Mouse (Mus musculus) stomach, embryonic 16.5 days (tissue): Measurements from ENCODE around the gene Vcl. TPM values are rescaled to one million over a fixed set of nuclear protein-coding genes. Genes with fewer than 3 reads are reported as not detected.
A peak's percentile ranks its signal among the peaks of the same experiment; 100 is the strongest.

Experiments used
- ATAC-seq: fragments of 200-750 bp; cut with Nextera tagmentation; 2 replicates; pipeline ENCODE4 v1.8.0; 2017; ENCODE audit warnings: moderate number of reproducible peaks, moderate TSS enrichment; ENCODE audit not compliant: insufficient read depth, low FRiP score
- H3K27ac ChIP-seq: fragments of 300-500 bp; sonication (generic); 2 replicates; pipeline ENCODE4 v1.5.1; 2014; ENCODE audit warnings: low read length
- H3K27me3 ChIP-seq: fragments of 300-500 bp; sonication (generic); 2 replicates; pipeline ENCODE4 v1.6.1; 2014; ENCODE audit warnings: low read length, control low read depth, mixed read lengths; ENCODE audit not compliant: control insufficient read depth, insufficient read depth
- H3K36me3 ChIP-seq: fragments of 300-500 bp; sonication (generic); 2 replicates; pipeline ENCODE4 v1.6.1; 2014; ENCODE audit warnings: low read length; ENCODE audit not compliant: control insufficient read depth, insufficient read depth
- H3K4me1 ChIP-seq: fragments of 300-500 bp; sonication (generic); 2 replicates; pipeline ENCODE4 v1.6.1; 2014; ENCODE audit warnings: low read length, control low read depth, mixed read lengths; ENCODE audit not compliant: control insufficient read depth, insufficient read depth
- H3K4me2 ChIP-seq: fragments of 300-500 bp; sonication (generic); 2 replicates; pipeline ENCODE4 v1.6.1; 2014; ENCODE audit warnings: low read depth, low read length, mixed read lengths
- H3K4me3 ChIP-seq: fragments of 300-500 bp; sonication (generic); replicated peaks from 2 replicates; pipeline ENCODE4 v1.5.1; 2014; ENCODE audit warnings: mild to moderate bottlenecking, low read length
- H3K9ac ChIP-seq: fragments of 300-500 bp; sonication (generic); 2 replicates; pipeline ENCODE4 v1.6.1; 2014; ENCODE audit warnings: low read length
- H3K9me3 ChIP-seq: fragments of 300-500 bp; sonication (generic); replicated peaks from 2 replicates; pipeline ENCODE4 v1.6.1; 2016; ENCODE audit warnings: low read length, control low read depth; ENCODE audit not compliant: control insufficient read depth
- WGBS: fragments of 180-500 bp; shearing (Covaris S2); extraction: QIAGEN DNeasy Blood & Tissue Kit; methylation state at CpG from one replicate; pipeline ENCODE4 v1.1.7; 2014; 5-methylcytosine and 5-hydroxymethylcytosine counted together
- polyA plus RNA-seq: library from polyadenylated mRNA; unstranded; fragments of >200 nt; fragmentation: Nextera tagmentation; extraction: Ambion mirVana; gene quantifications from 2 replicates; pipeline ENCODE4 v1.2.1, GENCODE M21; 2015

Vcl gene
- polyA plus RNA-seq, 1 experiment from 2014 or later: 108 TPM

- peak; percentile 18; the same call in 1 of the 2 replicates for ATAC-seq
- H3K27ac ChIP-seq: 0 out of 2 replicates have a peak overlapping the region, but pooled peaks have one; percentile 57
- WGBS: 37% methylated on average over 7 of the region's 7 CpGs
Observed at GRCm38 (mm10) chr14:21076501-21077194, 147.4 kb downstream of the Vcl start.

DNA sequence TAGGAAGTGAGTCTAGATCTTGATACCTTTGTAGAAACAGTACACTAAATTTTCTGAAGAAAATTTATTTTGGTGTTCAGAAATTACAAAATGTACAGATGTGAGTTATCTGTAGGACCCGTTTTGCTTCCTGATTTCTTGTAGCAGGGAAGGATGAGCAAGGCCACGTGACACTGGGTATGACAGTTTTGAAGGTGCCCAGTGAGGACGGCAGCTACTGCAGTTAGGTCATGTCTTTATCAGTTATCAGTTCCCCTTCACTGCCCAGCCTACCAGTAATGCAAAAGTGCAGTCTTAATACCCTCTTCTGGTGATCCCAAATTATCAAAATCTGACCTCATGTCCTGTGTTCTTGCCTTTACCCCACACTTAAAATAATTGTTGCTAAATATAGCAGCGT lies 148.7 kb downstream of the Vcl start:
- Histone ChIP-seq H3K27ac (no peak overlapping the region), H3K9me3 (no peaks in the 10 kb centered on the region)

More at GRCm38 (mm10) chr14:21076501-21077194, 147.4 kb downstream of the Vcl start:
- H3K9ac ChIP-seq: peak overlapping the region; percentile 80
- no peaks in the 10 kb centered on the region for H3K27me3 ChIP-seq
- H3K9me3 ChIP-seq: no peaks in the 10 kb centered on the region
- peak overlapping the region; percentile 86 for H3K4me2 ChIP-seq
- H3K4me3 ChIP-seq: peak overlapping the region; percentile 71
- H3K36me3 ChIP-seq: no peaks in the 10 kb centered on the region
- H3K4me1 ChIP-seq: peaks cover 21% of the 10 kb centered on the region; the same call in 1 of the 2 replicates

GRCm38 (mm10) chr14:21078511-21078910 lies 149.3 kb downstream of the Vcl start:
- Histone ChIP-seq H3K4me2 (no peak overlapping the region), H3K27me3 (no peaks in the 10 kb centered on the region), H3K4me3 (no peak overlapping the region), H3K36me3 (no peaks in the 10 kb centered on the region), H3K9me3 (no peaks in the 10 kb centered on the region), H3K4me1 (peaks cover 21% of the 10 kb centered on the region; the same call in 1 of the 2 replicates), H3K27ac (no peak overlapping the region), H3K9ac (no peak overlapping the region)
- ATAC-seq: no peak

More for the DNA sequence above, 148.7 kb downstream of the Vcl start:
- no peaks in the 10 kb centered on the region for H3K36me3 ChIP-seq
- H3K9ac ChIP-seq: no peak overlapping the region
- no peaks in the 10 kb centered on the region for H3K27me3 ChIP-seq
- H3K4me2 ChIP-seq: no peak overlapping the region
- H3K4me1 ChIP-seq: peaks cover 21% of the 10 kb centered on the region; the same call in 1 of the 2 replicates
- no peak overlapping the region for H3K4me3 ChIP-seq
- ATAC-seq: no peak
- WGBS: 74% methylated on average over 4 of the region's 4 CpGs

DNA sequence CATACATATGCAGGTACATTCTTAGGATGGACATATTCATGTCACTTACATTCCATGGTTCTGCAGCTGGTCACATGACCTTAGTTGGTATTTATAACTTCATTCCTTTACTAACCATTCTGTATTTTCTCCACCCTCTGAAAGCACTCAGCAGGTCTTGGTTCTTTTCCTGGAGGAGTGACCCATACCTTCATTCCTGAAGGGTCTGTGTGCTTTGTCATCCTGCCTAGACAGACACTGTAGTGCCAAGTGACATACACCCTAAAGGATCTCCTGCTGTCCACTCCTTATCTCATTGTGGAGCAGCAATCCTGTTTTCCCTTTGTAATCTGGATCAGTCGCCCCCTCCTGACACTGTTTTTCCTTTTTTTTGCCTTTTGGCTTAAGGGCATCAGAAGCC lies 153.6 kb downstream of the Vcl start:
- Histone ChIP-seq H3K9ac (no peak overlapping the region), H3K27ac (no peak overlapping the region), H3K27me3 (no peaks in the 10 kb centered on the region), H3K9me3 (no peaks in the 10 kb centered on the region), H3K4me1 (peaks cover 18% of the 10 kb centered on the region), H3K4me2 (no peak overlapping the region), H3K36me3 (no peaks in the 10 kb centered on the region), H3K4me3 (no peak overlapping the region)
- ATAC-seq: no peak
- 51% methylated on average over 1 of the region's 1 CpGs for WGBS

Other genes starting within 250 kb of the Vcl start
- gene Fut11, start 234.4 kb upstream of the Vcl start, polyA plus RNA-seq: 18.3 and 19.3 TPM in 2 replicates
- 149 and 187 TPM in 2 replicates for gene Chchd1, start 226.4 kb upstream of the Vcl start, polyA plus RNA-seq
- 23.2 and 26.8 TPM in 2 replicates for gene Zswim8, start 221.8 kb upstream of the Vcl start, polyA plus RNA-seq
- gene Ndst2, start 194.8 kb upstream of the Vcl start, polyA plus RNA-seq: 23.7 and 24.4 TPM in 2 replicates
- 43.7 and 45.3 TPM in 2 replicates for gene Camk2g, start 135.3 kb upstream of the Vcl start, polyA plus RNA-seq
- 1.9 and 2.8 TPM in 2 replicates for gene Plau, start 92.7 kb upstream of the Vcl start, polyA plus RNA-seq
- gene Ap3m1, start 123.1 kb downstream of the Vcl start, polyA plus RNA-seq: 66.4 and 73.8 TPM in 2 replicates
- 138 and 151 TPM in 2 replicates for gene Adk, start 123.2 kb downstream of the Vcl start, polyA plus RNA-seq